In the genomic region with DNA sequence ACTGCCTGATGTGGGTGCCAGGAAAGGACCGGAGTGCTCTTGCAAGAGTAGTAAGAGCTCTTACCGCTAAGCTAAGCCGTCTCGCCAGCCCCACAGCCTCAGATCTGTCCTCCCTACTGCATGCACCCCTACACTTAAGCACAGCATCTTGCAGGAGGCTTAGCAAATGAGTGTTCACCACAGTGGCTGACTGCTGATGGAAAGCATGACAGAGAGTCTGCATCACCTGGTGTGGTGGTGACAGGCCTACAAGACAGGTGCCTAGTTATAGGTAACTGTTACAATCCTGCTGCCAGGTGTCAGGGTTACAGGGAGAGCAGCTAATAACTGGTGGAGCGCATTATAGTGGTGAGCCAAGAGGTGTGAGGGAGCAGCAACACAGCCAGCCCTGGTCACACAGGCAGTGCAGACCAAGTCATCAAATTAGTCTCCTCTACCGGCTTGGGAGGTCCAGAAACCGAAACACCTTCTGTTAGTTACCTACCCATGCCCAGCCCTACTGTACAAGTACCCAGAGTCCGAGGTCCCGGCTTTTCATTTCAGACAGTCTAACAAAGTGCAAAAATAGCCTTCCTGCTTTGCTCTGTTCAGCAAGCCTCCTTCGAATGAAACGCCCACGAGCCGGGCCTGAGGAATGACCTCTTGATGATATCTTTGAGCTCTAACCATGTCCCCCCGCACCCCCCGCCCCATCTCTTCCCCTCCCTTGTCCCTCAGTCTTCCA, we compare ENCODE assay signal across 8 mouse cellular contexts. TPM values are rescaled to one million over a fixed set of nuclear protein-coding genes. Genes with fewer than 3 reads are reported as not detected.
DNase-seq lines count a peak whose midpoint lies in the region; ATAC-seq lines count a peak whose summit lies in the region.

No protein-coding gene starts in this region.

- peak; percentile 46 for DNase-seq in retina, embryonic 14.5 days (ENCODE audit: low spot score)
- no peak for DNase-seq in retina, postnatal 1 day
- no peak for DNase-seq in liver, embryonic 13.5 days
- DNase-seq in Muller cell, postnatal 12 days (ENCODE audit: inconsistent ontology term), result no peak
- DNase-seq in urinary bladder, postnatal 14 days (ENCODE audit: low spot score), result no peak

- no peaks in the 10 kb centered on the region for H3K36me3 ChIP-seq in forebrain, embryonic 16.5 days (ENCODE audit: control insufficient read depth, insufficient read depth)
- no peaks in the 10 kb centered on the region for H3K36me3 ChIP-seq in liver, embryonic 13.5 days
- H3K36me3 ChIP-seq in stomach, embryonic 16.5 days (ENCODE audit: control insufficient read depth, insufficient read depth, low read length), result no peaks in the 10 kb centered on the region

- peak; percentile 31 for ATAC-seq in forebrain, embryonic 16.5 days
- ATAC-seq in liver, embryonic 13.5 days (ENCODE audit: low read depth), result no peak
- peak; percentile 11 for ATAC-seq in stomach, embryonic 16.5 days (ENCODE audit: insufficient read depth, low FRiP score)
- ATAC-seq in megakaryocyte progenitor cell, adult 5-6 weeks (replicated peaks; ENCODE audit: poor library complexity), result no peak

- H3K4me2 ChIP-seq in forebrain, embryonic 16.5 days (ENCODE audit: low read length), result peak overlapping the region; percentile 84
- peak overlapping the region; percentile 91 for H3K4me2 ChIP-seq in liver, embryonic 13.5 days
- H3K4me2 ChIP-seq in stomach, embryonic 16.5 days (ENCODE audit: low read depth, low read length), result peak overlapping the region; percentile 90

- H3K9me3 ChIP-seq in forebrain, embryonic 16.5 days (ENCODE audit: control insufficient read depth, low read length), result no peaks in the 10 kb centered on the region
- no peaks in the 10 kb centered on the region for H3K9me3 ChIP-seq in liver, embryonic 13.5 days (replicated peaks)
- no peaks in the 10 kb centered on the region for H3K9me3 ChIP-seq in stomach, embryonic 16.5 days (replicated peaks; ENCODE audit: control insufficient read depth, low read length)

- peak overlapping the region; percentile 85 for H3K4me3 ChIP-seq in forebrain, embryonic 16.5 days (replicated peaks; ENCODE audit: low read length)
- peak overlapping the region; percentile 68 for H3K4me3 ChIP-seq in liver, embryonic 13.5 days (replicated peaks)
- peak overlapping the region; percentile 81 for H3K4me3 ChIP-seq in stomach, embryonic 16.5 days (replicated peaks; ENCODE audit: low read length)

- no peaks in the 10 kb centered on the region for H3K27me3 ChIP-seq in forebrain, embryonic 16.5 days (replicated peaks; ENCODE audit: control insufficient read depth, insufficient read depth, low read length)
- H3K27me3 ChIP-seq in liver, embryonic 13.5 days, result peaks cover 22% of the 10 kb centered on the region
- H3K27me3 ChIP-seq in stomach, embryonic 16.5 days (ENCODE audit: control insufficient read depth, insufficient read depth, low read length), result no peaks in the 10 kb centered on the region

- 7% methylated on average over 15 of the region's 15 CpGs for WGBS in forebrain, embryonic 16.5 days
- 26% methylated on average over 15 of the region's 15 CpGs for WGBS in liver, embryonic 13.5 days (ENCODE audit: insufficient replicate concordance)
- WGBS in stomach, embryonic 16.5 days, result 11% methylated on average over 15 of the region's 15 CpGs

- peak overlapping the region; percentile 90 for H3K27ac ChIP-seq in forebrain, embryonic 16.5 days (ENCODE audit: low read length)
- no peak overlapping the region; the same call in 1 of the 2 replicates for H3K27ac ChIP-seq in liver, embryonic 13.5 days
- H3K27ac ChIP-seq in stomach, embryonic 16.5 days (ENCODE audit: low read length), result peak overlapping the region; percentile 97

- peaks cover 43% of the 10 kb centered on the region for H3K4me1 ChIP-seq in forebrain, embryonic 16.5 days (replicated peaks; ENCODE audit: control insufficient read depth, insufficient read depth, low read length)
- peaks cover 69% of the 10 kb centered on the region for H3K4me1 ChIP-seq in liver, embryonic 13.5 days (replicated peaks)
- H3K4me1 ChIP-seq in stomach, embryonic 16.5 days (ENCODE audit: control insufficient read depth, insufficient read depth, low read length), result peaks cover 58% of the 10 kb centered on the region

- H3K9ac ChIP-seq in forebrain, embryonic 16.5 days (replicated peaks; ENCODE audit: low read depth, low read length), result peak overlapping the region; percentile 98
- H3K9ac ChIP-seq in liver, embryonic 13.5 days, result peak overlapping the region; percentile 67
- H3K9ac ChIP-seq in stomach, embryonic 16.5 days (ENCODE audit: low read length), result peak overlapping the region; percentile 94

RNA-seq across cellular contexts. Expression of a gene that starts 0.8 kb away (rescaled TPM):
- polyA plus RNA-seq in forebrain, embryonic 16.5 days (2015; fragmentation: Nextera tagmentation; extraction: Ambion mirVana), result 36.4 and 41.1 TPM in 2 replicates
- polyA plus RNA-seq in liver, embryonic 13.5 days (2015; fragmentation: Nextera tagmentation; extraction: Ambion mirVana), result 7.0 and 7.6 TPM in 2 replicates
- polyA plus RNA-seq in stomach, embryonic 16.5 days (2015; fragmentation: Nextera tagmentation; extraction: Ambion mirVana), result 108 and 139 TPM in 2 replicates
- total RNA-seq in megakaryocyte progenitor cell, adult 5-6 weeks (2015), result 3.3 and 3.5 TPM in 2 replicates
- total RNA-seq in megakaryocyte progenitor cell, adult 5-6 weeks (2017), result 6.5 and 6.8 TPM in 2 replicates

RNA-seq across cellular contexts. Expression of a gene that starts 28.1 kb away (rescaled TPM):
- 227 and 251 TPM in 2 replicates for polyA plus RNA-seq in forebrain, embryonic 16.5 days (2015; fragmentation: Nextera tagmentation; extraction: Ambion mirVana)
- 3.3 and 3.7 TPM in 2 replicates for polyA plus RNA-seq in liver, embryonic 13.5 days (2015; fragmentation: Nextera tagmentation; extraction: Ambion mirVana)
- 20.8 and 23.2 TPM in 2 replicates for polyA plus RNA-seq in stomach, embryonic 16.5 days (2015; fragmentation: Nextera tagmentation; extraction: Ambion mirVana)
- total RNA-seq in megakaryocyte progenitor cell, adult 5-6 weeks (2015), result 2.9 and 4.7 TPM in 2 replicates
- 1.6 and 3.7 TPM in 2 replicates for total RNA-seq in megakaryocyte progenitor cell, adult 5-6 weeks (2017)

Comparison
In these comparisons a context has a peak if more than half of its experiments do, and no peak if none do; other contexts are left out.
1. ATAC-seq: peak in forebrain, embryonic 16.5 days (single experiment) and stomach, embryonic 16.5 days (single experiment); none in liver, embryonic 13.5 days (single experiment) and megakaryocyte progenitor cell, adult 5-6 weeks (single experiment).
2. Peak in every context shown above with its lines, with median percentiles within 50 percentile points of each other: H3K4me2 ChIP-seq, H3K4me3 ChIP-seq and H3K9ac ChIP-seq.